Mouse (Mus musculus): ENCODE measurements around the gene Lrp5. TPM values are rescaled to one million over a fixed set of nuclear protein-coding genes. Genes with fewer than 3 reads are reported as not detected.

Lrp5 gene
- polyA plus RNA-seq, 1 experiment = 3.1 TPM

GRCm38 (mm10) chr19:3685611-3686214, 651 bp downstream of the Lrp5 start:
- Histone ChIP-seq H3K27ac (ENCODE audit: insufficient read depth, low read length) (peak overlapping the region; percentile 15; the same call in 1 of the 2 replicates), H3K4me1 (ENCODE audit: control insufficient read depth, insufficient read depth, low read length) (no peaks in the 10 kb centered on the region), H3K4me3 (ENCODE audit: insufficient read depth, low read length) (peak overlapping the region; percentile 37)
- no peak for TF ChIP-seq CTCF (IDR thresholded peaks at IDR 0.05; ENCODE audit: extremely low read depth, insufficient read depth, low read length)
- no peak for TF ChIP-seq POLR2A (IDR thresholded peaks at IDR 0.05; ENCODE audit: extremely low read depth, insufficient read depth, low read length)

- TF ChIP-seq CTCF (IDR thresholded peaks at IDR 0.05; ENCODE audit: extremely low read depth, insufficient read depth, low read length) = no peak
- TF ChIP-seq POLR2A (IDR thresholded peaks at IDR 0.05; ENCODE audit: extremely low read depth, insufficient read depth, low read length) = no peak
- Histone ChIP-seq H3K27ac (ENCODE audit: insufficient read depth, low read length) (no peak overlapping the region), H3K4me1 (ENCODE audit: control insufficient read depth, insufficient read depth, low read length) (no peaks in the 10 kb centered on the region), H3K4me3 (ENCODE audit: insufficient read depth, low read length) (peak overlapping the region; percentile 37; the same call in 1 of the 2 replicates)
Observed at GRCm38 (mm10) chr19:3684957-3685580, 1.3 kb downstream of the Lrp5 start.

- H3K27ac ChIP-seq (ENCODE audit: insufficient read depth, low read length) = no peak overlapping the region
- TF ChIP-seq CTCF (IDR thresholded peaks at IDR 0.05; ENCODE audit: extremely low read depth, insufficient read depth, low read length) (no peak), POLR2A (IDR thresholded peaks at IDR 0.05; ENCODE audit: extremely low read depth, insufficient read depth, low read length) (no peak)
- H3K4me1 ChIP-seq (ENCODE audit: control insufficient read depth, insufficient read depth, low read length) = no peaks in the 10 kb centered on the region
- no peak overlapping the region for H3K4me3 ChIP-seq (ENCODE audit: insufficient read depth, low read length)
Observed at GRCm38 (mm10) chr19:3684414-3684813, 1.9 kb downstream of the Lrp5 start.

- TF ChIP-seq POLR2A (IDR thresholded peaks at IDR 0.05; ENCODE audit: extremely low read depth, insufficient read depth, low read length) = no peak
- no peaks in the 10 kb centered on the region for H3K4me1 ChIP-seq (ENCODE audit: control insufficient read depth, insufficient read depth, low read length)
- peak overlapping the region; percentile 34; the same call in 1 of the 2 replicates for H3K27ac ChIP-seq (ENCODE audit: insufficient read depth, low read length)
- no peak overlapping the region for H3K4me3 ChIP-seq (ENCODE audit: insufficient read depth, low read length)
Observed at GRCm38 (mm10) chr19:3681310-3681934, 4.9 kb downstream of the Lrp5 start.

GRCm38 (mm10) chr19:3680732-3681131, 5.6 kb downstream of the Lrp5 start:
- Histone ChIP-seq H3K27ac (ENCODE audit: insufficient read depth, low read length) (0 out of 2 replicates have a peak overlapping the region, but pooled peaks have one; percentile 34), H3K4me3 (ENCODE audit: insufficient read depth, low read length) (no peak overlapping the region), H3K4me1 (ENCODE audit: control insufficient read depth, insufficient read depth, low read length) (no peaks in the 10 kb centered on the region)
- TF ChIP-seq POLR2A (IDR thresholded peaks at IDR 0.05; ENCODE audit: extremely low read depth, insufficient read depth, low read length) = no peak
- TF ChIP-seq CTCF (IDR thresholded peaks at IDR 0.05; ENCODE audit: extremely low read depth, insufficient read depth, low read length) = no peak

- H3K27ac ChIP-seq (ENCODE audit: insufficient read depth, low read length) = no peak overlapping the region
- H3K4me1 ChIP-seq (ENCODE audit: control insufficient read depth, insufficient read depth, low read length) = no peaks in the 10 kb centered on the region
- no peak overlapping the region for H3K4me3 ChIP-seq (ENCODE audit: insufficient read depth, low read length)
- no peak for TF ChIP-seq POLR2A (IDR thresholded peaks at IDR 0.05; ENCODE audit: extremely low read depth, insufficient read depth, low read length)
- TF ChIP-seq CTCF (IDR thresholded peaks at IDR 0.05; ENCODE audit: extremely low read depth, insufficient read depth, low read length) = no peak
Observed at GRCm38 (mm10) chr19:3674122-3674855, 12.1 kb downstream of the Lrp5 start.

- Histone ChIP-seq H3K4me1 (ENCODE audit: control insufficient read depth, insufficient read depth, low read length) (no peaks in the 10 kb centered on the region), H3K4me3 (ENCODE audit: insufficient read depth, low read length) (no peak overlapping the region), H3K27ac (ENCODE audit: insufficient read depth, low read length) (no peak overlapping the region)
- TF ChIP-seq POLR2A (IDR thresholded peaks at IDR 0.05; ENCODE audit: extremely low read depth, insufficient read depth, low read length) (no peak), CTCF (IDR thresholded peaks at IDR 0.05; ENCODE audit: extremely low read depth, insufficient read depth, low read length) (peak; percentile 6; the same call in 1 of the 2 replicates)
Observed at GRCm38 (mm10) chr19:3673149-3673548, 13.2 kb downstream of the Lrp5 start.

GRCm38 (mm10) chr19:3669100-3669499, 17.3 kb downstream of the Lrp5 start:
- H3K4me3 ChIP-seq (ENCODE audit: insufficient read depth, low read length) = no peak overlapping the region
- H3K4me1 ChIP-seq (ENCODE audit: control insufficient read depth, insufficient read depth, low read length) = peaks cover 5% of the 10 kb centered on the region
- TF ChIP-seq CTCF (IDR thresholded peaks at IDR 0.05; ENCODE audit: extremely low read depth, insufficient read depth, low read length) = no peak
- TF ChIP-seq POLR2A (IDR thresholded peaks at IDR 0.05; ENCODE audit: extremely low read depth, insufficient read depth, low read length) = no peak
- H3K27ac ChIP-seq (ENCODE audit: insufficient read depth, low read length) = peak overlapping the region; percentile 69

- Histone ChIP-seq H3K4me1 (ENCODE audit: control insufficient read depth, insufficient read depth, low read length) (peaks cover 5% of the 10 kb centered on the region), H3K27ac (ENCODE audit: insufficient read depth, low read length) (peak overlapping the region; percentile 69), H3K4me3 (ENCODE audit: insufficient read depth, low read length) (no peak overlapping the region)
- TF ChIP-seq CTCF (IDR thresholded peaks at IDR 0.05; ENCODE audit: extremely low read depth, insufficient read depth, low read length) (no peak), POLR2A (IDR thresholded peaks at IDR 0.05; ENCODE audit: extremely low read depth, insufficient read depth, low read length) (no peak)
Observed at GRCm38 (mm10) chr19:3668551-3668950, 17.8 kb downstream of the Lrp5 start.
